Mouse (Mus musculus) central nervous system, embryonic 11.5 days (tissue): ENCODE data around the gene Ndst2. TPM values are rescaled to one million over a fixed set of nuclear protein-coding genes. Genes with fewer than 3 reads are reported as not detected.

Experiments used
- polyA plus RNA-seq: library from polyadenylated mRNA; depleted of rRNA; stranded (reverse); fragments of >200 nt; gene quantifications from 2 replicates; pipeline ENCODE4 v1.2.3, GENCODE M21; 2012; rRNA removed

Ndst2 gene
- polyA plus RNA-seq, result 24.6 and 40.4 TPM in 2 replicates

DNA sequence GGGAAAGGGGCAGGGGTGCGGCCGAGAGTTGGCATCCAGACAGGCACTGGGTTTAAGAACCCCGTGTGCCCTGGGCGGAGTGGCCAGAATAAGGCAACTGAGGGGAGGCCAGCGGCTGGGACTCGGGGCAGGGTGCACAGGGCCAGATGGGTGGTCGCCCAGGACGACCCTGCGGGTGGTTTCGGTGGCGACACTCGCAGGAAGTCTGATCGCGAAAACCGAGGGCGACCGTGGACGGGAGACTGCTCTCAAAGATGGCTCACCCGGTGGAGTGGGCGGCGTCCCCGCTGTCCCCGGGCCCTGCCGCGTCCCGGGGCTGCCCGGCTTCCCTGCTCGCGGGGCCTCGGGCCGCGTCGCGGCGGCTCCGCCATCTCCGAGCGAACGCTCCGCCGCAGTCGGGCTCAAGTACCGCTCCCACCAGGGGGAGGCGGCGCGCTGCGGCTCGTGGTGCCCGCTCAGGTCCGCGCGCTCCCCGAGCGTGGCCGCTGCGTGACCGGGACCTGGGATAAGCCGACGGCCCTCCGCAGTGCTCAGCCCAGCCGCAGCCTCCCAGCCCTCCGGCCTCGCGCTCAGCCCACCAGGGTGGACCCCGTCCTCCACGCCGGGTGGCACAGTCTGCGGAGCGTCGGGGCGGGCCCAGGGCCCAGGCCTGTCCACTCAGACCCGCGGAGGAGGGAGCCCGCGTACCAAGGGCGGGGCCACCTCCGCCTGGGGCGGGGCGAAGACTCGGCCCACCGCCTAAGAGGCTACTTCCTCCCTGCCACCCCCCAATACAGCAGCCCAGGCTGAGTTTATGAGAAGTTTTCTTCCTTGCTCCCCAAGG lies at the start of gene Ndst2:
Ndst2 (minus strand) TSS at position 611 of the 823 bp plus-strand sequence.

DNA sequence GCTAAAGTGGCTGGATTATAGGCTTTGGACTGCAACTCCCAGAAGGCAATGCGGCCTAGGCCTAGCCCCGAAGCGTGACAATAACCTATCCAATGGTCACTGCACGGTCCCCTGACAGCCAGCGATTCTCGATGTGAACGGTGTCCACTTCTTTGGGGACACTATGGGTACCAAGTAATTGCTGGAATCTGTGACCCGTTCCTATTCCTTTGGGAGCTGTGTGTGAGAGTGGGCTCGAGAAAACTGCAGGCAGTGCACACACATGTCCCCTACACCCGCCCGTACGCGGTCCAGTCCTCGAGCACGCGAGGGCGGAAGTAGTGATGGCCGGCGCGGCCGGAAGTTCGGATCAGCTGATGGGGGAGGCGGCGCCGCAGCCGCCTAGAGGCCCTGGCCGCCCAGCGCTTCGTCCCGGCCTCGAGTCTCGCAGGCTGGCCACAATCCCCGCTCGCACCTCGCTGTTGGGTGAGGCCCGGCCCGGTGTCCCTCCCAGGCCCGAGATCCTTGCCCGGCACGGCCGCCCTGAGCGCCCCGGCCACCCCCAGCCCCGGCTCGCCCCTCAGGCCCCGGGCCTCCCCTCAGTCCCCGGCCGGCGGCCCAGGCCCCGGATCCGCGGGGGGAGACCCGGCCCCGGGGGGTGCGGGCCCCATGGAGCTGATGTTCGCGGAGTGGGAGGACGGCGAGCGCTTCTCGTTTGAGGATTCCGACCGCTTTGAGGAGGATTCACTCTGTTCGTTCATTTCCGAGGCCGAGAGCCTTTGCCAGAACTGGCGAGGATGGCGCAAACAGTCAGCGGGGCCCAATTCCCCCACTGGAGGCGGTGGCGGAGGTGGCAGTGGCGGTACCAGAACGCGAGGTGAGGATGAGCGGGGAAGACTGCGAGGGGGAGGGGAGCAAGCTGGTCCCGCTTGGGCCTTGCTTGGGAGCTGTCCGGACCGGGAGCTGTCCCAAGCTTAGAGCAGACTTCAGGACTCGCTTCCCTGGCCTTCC lies 26.9 kb downstream of the Ndst2 start, which contains the start of gene Zswim8:
Zswim8 (plus strand) TSS at position 352 of the 990 bp plus-strand sequence.

DNA sequence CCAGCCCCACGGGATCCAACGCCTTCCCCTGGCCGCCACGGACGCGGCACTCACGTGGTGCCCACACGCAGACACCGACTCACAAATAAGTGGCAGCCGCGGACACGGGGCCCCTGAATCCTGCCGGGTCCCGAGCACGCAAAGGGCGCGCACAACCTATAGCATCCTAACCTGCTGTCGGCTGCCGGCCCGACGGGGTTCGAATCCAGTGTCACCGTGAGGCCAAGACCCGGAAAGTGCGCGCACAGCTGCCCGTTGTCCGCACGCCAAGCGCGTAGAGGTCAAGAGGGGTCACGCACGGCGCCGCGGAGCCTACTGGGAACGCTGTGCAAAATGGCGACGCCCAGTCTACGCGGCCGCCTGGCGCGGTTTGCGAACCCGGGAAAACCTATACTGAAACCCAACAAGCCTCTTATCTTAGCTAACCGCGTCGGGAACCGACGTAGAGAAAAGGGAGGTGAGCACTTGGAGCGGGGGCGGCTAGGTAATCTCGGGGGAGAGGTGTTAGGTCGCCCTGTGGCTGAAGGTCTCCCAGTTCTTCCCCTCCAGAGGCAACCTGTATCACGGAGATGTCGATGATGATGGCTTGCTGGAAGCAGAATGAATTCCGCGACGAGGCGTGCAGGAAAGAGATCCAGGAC lies 31.5 kb downstream of the Ndst2 start, which contains the start of gene Chchd1:
Chchd1 (plus strand) TSS at position 266 of the 641 bp plus-strand sequence.

DNA sequence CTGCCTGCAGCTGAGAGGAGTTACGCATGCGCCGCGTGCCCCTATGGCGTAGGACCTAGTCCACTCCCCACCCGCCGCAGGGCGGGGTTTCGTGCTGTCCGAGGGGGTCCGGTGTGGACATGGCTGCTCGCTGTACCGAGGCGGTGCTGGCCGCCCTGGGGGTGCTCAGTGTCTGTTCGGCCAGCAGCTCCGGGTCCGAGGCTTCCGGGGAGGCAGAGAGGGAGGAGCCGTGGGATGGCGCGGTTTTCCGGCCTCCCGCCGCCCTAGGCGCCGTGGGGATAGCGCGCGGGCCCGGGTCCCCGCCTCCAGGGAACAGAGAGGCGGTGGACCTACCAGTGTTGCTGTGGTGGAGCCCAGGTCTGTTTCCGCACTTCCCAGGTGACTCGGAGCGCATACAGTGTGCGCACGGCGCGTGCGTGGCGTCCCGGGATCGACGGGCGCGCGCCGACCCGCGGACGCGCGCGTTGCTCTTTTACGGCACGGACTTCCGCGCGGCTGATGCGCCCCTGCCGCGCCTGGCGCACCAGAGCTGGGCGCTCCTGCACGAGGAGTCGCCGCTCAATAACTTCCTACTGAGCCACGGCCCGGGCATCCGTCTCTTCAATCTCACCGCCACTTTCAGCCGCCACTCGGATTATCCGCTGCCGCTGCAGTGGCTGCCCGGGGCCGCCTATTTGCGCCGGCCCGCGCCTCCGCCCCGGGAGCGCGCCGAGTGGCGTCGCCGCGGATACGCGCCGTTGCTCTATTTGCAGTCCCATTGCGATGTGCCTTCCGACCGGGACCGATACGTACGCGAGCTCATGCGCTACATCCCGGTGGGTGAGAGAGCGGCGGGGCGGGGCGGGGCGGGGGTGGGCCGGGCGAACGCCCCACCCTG lies 39.2 kb downstream of the Ndst2 start, which contains the start of gene Fut11:
Fut11 (plus strand) TSS at position 85 of the 877 bp plus-strand sequence.

DNA sequence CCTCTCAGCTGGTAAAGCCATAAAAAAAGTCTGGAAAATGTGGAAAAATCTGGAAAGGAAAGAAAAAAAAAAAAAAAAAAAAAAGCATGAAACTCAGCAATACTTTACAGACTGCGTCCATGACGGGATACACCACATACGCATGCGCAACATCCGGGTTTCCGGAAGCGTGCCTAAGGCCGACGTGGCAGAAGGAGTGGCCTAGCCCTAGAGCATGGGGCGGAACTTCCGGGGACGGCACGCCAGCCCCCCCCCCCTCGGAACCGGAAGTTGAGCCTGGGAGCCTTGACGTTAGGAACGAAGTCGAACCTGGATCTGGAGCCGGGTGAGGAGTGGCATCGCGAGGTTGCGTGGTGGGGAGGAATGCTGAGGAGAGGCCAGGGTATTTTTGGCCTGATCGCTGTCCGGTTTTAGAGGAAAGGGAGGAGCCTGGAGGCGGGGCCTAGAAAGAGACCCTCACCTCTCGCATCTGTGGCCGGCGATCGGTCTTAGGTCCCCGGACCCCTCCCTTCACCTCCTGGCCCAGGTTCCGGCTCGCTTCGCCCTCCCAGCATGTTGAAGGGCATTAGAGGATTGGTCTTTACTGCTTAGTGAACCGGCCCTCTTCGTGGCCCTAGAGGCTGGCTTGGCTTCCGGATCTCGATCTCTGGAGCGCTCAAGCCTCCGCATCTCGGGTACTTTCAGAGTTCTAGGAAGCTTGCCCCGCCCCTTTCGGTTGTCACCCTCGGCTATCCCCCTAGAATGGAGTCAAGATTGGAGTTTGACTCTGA lies 60.1 kb downstream of the Ndst2 start, which contains the start of gene Sec24c:
Sec24c (plus strand) TSS at position 245 of the 770 bp plus-strand sequence.

Other genes with a start within 250 kb of the Ndst2 start
- 4.0 and 4.6 TPM in 2 replicates for gene Mss51, start 237.7 kb downstream of the Ndst2 start, polyA plus RNA-seq
- 66.8 and 96.5 TPM in 2 replicates for gene Ppp3cb, start 188.0 kb downstream of the Ndst2 start, polyA plus RNA-seq
- 15.9 and 20.4 TPM in 2 replicates for gene Usp54, start 93.5 kb downstream of the Ndst2 start, polyA plus RNA-seq
- 0.24 and 1.3 TPM in 2 replicates for gene Myoz1, start 78.0 kb downstream of the Ndst2 start, polyA plus RNA-seq
- 1.2 and 6.3 TPM in 2 replicates for gene Synpo2l, start 66.2 kb downstream of the Ndst2 start, polyA plus RNA-seq
- gene Sec24c, start 60.3 kb downstream of the Ndst2 start, polyA plus RNA-seq, result 89.9 and 120 TPM in 2 replicates
- gene Fut11, start 39.6 kb downstream of the Ndst2 start, polyA plus RNA-seq, result 10.3 and 16.4 TPM in 2 replicates
- gene Chchd1, start 31.6 kb downstream of the Ndst2 start, polyA plus RNA-seq, result 167 and 168 TPM in 2 replicates
- 90.5 and 156 TPM in 2 replicates for gene Zswim8, start 27.0 kb downstream of the Ndst2 start, polyA plus RNA-seq
- gene Camk2g, start 59.5 kb upstream of the Ndst2 start, polyA plus RNA-seq, result 33.2 and 54.0 TPM in 2 replicates
- gene Plau, start 102.1 kb upstream of the Ndst2 start, polyA plus RNA-seq, result 2.4 and 4.7 TPM in 2 replicates
- 25.6 and 45.5 TPM in 2 replicates for gene Vcl, start 194.8 kb upstream of the Ndst2 start, polyA plus RNA-seq